Mouse (Mus musculus): ENCODE data around the gene Lrriq1.

The Lrriq1 gene

DNA sequence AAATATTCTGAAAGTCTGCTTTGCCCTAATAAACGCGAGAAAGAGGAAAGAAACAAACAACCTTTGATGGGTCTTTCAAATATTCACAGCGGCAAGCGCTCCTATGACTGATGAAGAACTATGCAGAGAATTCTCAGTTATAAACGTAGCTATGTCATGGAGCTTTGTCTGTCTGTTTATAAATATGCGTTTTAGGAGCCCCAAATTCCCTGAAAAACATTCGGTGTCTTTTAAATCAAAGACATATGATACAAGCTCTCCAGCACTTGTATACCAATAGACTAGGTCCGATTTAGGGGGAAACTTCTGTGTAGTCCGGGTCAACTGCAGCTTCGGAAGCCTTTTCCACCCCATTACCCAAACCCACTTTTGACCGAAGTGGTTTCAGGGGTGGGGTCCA, 205.2 kb downstream of the Lrriq1 start:
- in situ Hi-C loops (cut with MboI; ENCODE audit: low pct_unique_long_range_greater_than_20kb in 1 of 2, low sequenced_read_pairs in 2 of 2, unreplicated experiment in 1 of 2) = no loop called here

DNA sequence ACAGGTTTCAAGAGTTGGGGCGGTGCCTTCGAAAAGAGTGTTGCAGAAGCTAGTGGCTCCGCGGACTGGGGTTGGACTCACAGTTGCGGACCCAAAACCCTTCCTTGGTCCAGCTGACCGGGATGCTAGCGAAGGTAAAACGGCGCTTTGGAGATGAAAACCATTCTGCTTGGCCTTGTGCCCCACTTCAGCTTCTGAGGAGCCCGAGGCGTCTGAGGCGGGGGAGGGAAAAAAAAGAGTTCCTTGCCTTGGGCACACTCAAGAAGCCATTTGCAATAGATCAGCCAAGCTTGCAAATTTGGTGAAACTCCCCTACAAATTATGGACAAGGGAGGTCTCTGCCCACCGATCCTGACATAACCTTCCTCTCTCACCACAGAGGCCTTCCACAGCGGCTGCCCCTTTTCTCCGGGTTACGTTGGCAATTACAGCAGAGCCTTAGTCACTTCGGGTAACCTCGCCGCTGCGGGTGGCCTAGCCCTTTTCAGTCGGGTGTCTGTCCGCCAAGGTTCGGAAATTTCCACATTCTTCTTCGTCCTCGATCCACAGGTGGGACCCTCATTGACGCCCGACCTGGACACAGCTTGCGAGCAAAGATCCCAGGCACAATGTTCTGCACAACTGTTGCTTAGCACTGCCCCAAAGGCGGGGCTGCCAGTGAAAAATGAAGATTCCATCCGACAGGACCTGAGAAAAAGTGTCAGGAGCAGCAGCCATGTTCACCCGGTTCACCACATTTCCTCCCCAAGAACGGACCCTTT, 206.2 kb downstream of the Lrriq1 start, which contains the start of gene Alx1:
Gene Alx1 (minus strand): TSS at position 486 of the 761 bp plus-strand sequence.
- in situ Hi-C loops (cut with MboI; ENCODE audit: low pct_unique_long_range_greater_than_20kb in 1 of 2, low sequenced_read_pairs in 2 of 2, unreplicated experiment in 1 of 2) = no loop called here

DNA sequence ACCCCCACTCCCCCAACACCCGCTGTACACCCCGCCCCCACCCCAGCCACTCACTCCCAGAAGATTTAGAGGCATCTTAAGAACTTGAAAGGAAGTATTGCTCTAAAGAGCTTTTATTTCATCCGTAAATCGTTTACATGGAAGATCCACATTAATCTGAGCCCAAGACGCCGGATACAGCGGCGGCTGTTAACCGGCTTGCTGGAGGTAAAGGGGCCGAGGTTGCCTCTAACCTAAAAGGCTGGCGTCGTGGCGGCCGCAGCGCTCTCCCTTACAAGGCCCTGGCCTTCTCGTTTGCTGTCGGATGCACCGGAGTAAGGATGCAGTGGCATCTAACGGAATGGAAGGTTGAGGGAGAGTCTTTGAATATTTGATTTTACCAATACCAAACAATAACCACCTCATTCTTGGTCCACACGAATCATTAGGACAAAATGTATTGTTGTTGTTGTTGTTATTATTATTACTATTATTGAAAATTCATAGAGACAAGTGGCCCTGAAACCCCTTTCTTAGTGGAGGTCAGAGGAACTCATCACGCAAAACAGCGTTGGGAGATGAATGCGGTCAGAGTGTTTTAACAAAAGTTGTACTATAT, 206.9 kb downstream of the Lrriq1 start:
- in situ Hi-C loops (cut with MboI; ENCODE audit: low pct_unique_long_range_greater_than_20kb in 1 of 2, low sequenced_read_pairs in 2 of 2, unreplicated experiment in 1 of 2) = no loop called here

DNA sequence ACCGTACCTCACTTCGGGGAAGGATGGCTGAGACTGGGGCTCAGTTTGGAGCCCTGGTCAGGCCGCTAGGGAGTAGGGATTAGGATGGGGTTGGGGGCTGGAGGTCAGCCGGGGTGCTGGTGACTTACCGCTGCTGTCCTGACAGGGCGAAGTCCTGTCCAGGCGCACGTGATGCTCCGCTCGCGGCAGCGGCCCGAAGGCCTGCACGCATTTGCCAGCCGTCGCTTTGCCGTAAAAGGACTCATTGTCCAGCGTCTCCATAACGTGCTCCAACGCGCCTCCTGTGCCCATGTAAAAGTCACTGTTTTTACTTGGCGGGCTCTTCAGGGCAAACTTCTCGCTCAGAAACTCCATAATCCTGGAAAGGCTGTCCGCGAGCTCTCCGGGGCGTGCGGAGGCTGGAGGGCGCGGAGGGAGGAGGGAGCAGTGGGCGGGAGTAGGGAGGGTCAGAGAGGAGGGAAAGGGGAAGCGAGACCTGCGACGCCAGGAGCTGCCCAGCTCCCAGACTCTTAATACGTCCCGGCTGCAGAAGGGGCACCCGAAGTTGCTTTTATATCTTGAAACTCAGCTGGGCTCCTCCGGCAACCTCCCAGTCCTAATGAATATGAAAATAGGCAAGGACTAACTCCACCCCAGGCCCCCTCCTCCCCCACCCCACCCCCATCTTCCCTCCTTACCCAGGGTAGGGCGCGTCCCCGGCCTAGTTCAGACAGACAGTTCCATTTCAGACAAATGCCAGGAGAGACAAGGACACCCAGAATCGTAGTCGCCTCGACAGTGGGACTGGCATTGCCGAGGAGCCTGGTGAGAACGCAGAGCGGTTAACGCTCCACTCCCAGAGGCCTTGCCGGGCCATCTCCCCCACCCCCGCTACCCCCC, 207.6 kb downstream of the Lrriq1 start:
- in situ Hi-C loops (cut with MboI; ENCODE audit: low pct_unique_long_range_greater_than_20kb in 1 of 2, low sequenced_read_pairs in 2 of 2, unreplicated experiment in 1 of 2) = no loop called here

DNA sequence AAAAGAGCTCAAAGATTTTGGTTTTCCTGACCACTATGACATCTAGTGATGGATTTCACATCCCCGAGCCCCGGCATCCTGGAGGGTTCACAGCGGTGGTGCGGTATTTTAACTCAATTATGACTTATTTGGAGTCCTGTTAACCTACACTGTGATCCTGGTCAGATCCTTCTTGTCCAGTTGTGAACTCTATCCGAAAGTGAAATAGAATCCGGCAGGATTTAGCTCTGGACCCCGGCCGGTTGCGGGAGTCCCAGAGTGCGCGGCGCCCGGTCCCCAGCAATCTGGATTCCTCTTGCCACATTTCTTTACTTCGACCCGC, 208.2 kb downstream of the Lrriq1 start:
- in situ Hi-C loops (cut with MboI; ENCODE audit: low pct_unique_long_range_greater_than_20kb in 1 of 2, low sequenced_read_pairs in 2 of 2, unreplicated experiment in 1 of 2) = no loop called here

GRCm38 (mm10) chr10:103027226-103027930, 208.7 kb downstream of the Lrriq1 start:
- in situ Hi-C loops (cut with MboI; ENCODE audit: low pct_unique_long_range_greater_than_20kb in 1 of 2, low sequenced_read_pairs in 2 of 2, unreplicated experiment in 1 of 2) = no loop called here

DNA sequence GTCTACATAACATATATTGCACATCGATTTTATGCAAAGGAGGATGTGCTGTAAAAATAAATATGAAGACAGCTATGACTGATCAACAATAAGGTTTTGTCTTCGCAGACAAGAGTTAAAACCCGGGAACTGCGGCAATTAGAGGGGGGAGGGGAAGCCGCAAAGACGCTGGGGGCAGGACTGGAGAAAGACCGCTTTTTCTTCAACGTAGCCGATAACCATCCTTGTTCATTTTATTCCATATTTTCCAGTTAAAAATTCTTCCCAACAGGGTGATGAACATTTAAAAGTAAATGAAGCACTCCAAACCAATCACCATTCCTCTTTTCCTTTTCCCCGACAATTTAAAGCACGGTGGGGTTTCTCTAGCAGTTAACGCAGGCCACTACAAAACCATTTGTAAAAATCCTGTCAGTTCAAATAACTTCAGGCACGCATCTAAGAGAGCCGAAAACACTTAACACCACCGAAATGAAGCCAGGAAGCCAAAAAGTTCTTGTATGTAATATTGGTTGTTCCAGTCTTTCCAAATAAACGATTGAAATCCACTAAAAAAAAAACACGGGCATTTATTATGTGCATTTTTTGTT, 209.4 kb downstream of the Lrriq1 start:
- in situ Hi-C loops (cut with MboI; ENCODE audit: low pct_unique_long_range_greater_than_20kb in 1 of 2, low sequenced_read_pairs in 2 of 2, unreplicated experiment in 1 of 2) = no loop called here

GRCm38 (mm10) chr10:103002556-103002955, 233.6 kb downstream of the Lrriq1 start:
- in situ Hi-C loops (cut with MboI; ENCODE audit: low pct_unique_long_range_greater_than_20kb in 1 of 2, low sequenced_read_pairs in 2 of 2, unreplicated experiment in 1 of 2) = no loop called here

DNA sequence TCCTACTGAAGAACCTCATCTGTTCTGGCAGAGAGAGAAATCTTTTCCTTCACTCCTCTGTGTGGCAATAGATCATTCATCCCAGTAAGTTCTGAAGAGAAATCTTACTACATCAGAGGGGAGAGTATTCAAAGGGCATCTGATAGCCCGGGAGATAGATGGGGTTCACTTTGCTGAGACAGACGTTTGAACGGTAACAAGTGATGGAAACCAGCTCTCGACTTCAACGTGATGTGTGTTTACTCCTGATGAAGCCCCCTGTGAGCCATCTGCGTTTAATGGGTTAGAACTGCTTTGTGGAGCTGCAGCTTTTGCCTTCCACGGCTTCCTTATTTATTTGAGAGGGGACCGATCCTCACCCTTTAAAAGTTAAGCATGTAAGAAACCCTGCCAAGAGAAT, 235.2 kb downstream of the Lrriq1 start:
- in situ Hi-C loops (cut with MboI; ENCODE audit: low pct_unique_long_range_greater_than_20kb in 1 of 2, low sequenced_read_pairs in 2 of 2, unreplicated experiment in 1 of 2) = no loop called here

- in situ Hi-C loops (cut with MboI; ENCODE audit: low pct_unique_long_range_greater_than_20kb in 1 of 2, low sequenced_read_pairs in 2 of 2, unreplicated experiment in 1 of 2) = no loop called here
These were observed 236.5 kb downstream of the Lrriq1 start for GRCm38 (mm10) chr10:102999584-102999983.

Data from mouse embryonic stem cell (cell line).